20 mouse cellular contexts compared by ENCODE assay signal in genomic region chr6:121051411-121051810, GRCm38 (mm10).
DNase-seq lines count a peak whose midpoint lies in the region; ATAC-seq and TF ChIP-seq lines count a peak whose summit lies in the region.
"Had no signal": no experiment of that assay in that cellular context is flagged by ENCODE, and none has a peak within 500 bp of the region (broad histone marks: within the 10 kb centered on the region; RNA-seq: fewer than 3 reads in every experiment).

No protein-coding gene starts in this region.

- 0 out of 2 replicates have a peak, but pooled peaks have one; percentile 42 for TF ChIP-seq EP300 in heart, adult 2 months (IDR thresholded peaks at IDR 0.05; ENCODE audit: insufficient read depth, low read depth, low read length)
- no peak for TF ChIP-seq EP300 in heart, postnatal 0 days (IDR thresholded peaks at IDR 0.05; ENCODE audit: low read depth)

- no peaks in the 10 kb centered on the region for H3K27me3 ChIP-seq in heart, adult 2 months (ENCODE audit: control insufficient read depth, insufficient read depth, low read length)
- H3K27me3 ChIP-seq in heart, postnatal 0 days (ENCODE audit: control insufficient read depth, insufficient read depth, low read length): no peaks in the 10 kb centered on the region
- H3K27me3 ChIP-seq: forebrain, embryonic 13.5 days; neural tube, embryonic 12.5 days had no signal

- no peak for TF ChIP-seq POLR2A in heart, adult 2 months (IDR thresholded peaks at IDR 0.05; ENCODE audit: insufficient read depth, low read depth, low read length)

- intact Hi-C loops in heart, adult 2 months (cut with DNase I): no loop called here
- intact Hi-C loops in heart, postnatal 10 days (cut with DNase I): no loop called here
- intact Hi-C loops in heart, postnatal 14 days (cut with DNase I): no loop called here

- peaks cover 11% of the 10 kb centered on the region for H3K4me1 ChIP-seq in heart, adult 2 months (ENCODE audit: control insufficient read depth, insufficient read depth, low read length)
- H3K4me1 ChIP-seq in heart, postnatal 0 days (ENCODE audit: control insufficient read depth, insufficient read depth): peaks cover 62% of the 10 kb centered on the region

- H3K79me2 ChIP-seq in heart, adult 2 months (replicated peaks; ENCODE audit: control insufficient read depth, insufficient read depth, low read length): no peaks in the 10 kb centered on the region

- no peak for DNase-seq in heart, adult 2 months
- DNase-seq in heart, postnatal 10 days: no peak
- DNase-seq in heart, postnatal 0 days (ENCODE audit: low spot score): peak; percentile 60
- DNase-seq in heart, postnatal 14 days: no peak
- peak; percentile 20 to 42 for DNase-seq in gastrocnemius, adult 8-10 months (ENCODE audit: low spot score in 2 of 2)
- DNase-seq in gastrocnemius, postnatal 25 days: peak; percentile 51
- DNase-seq in thymus, postnatal 10 days (ENCODE audit: low spot score in 2 of 2): no peak
- DNase-seq: B cell, adult 2 months; cerebellum, adult 8-10 months; kidney, adult 2 months; kidney, postnatal 10 days; left cerebral cortex, postnatal 4 days; right cerebral cortex, postnatal 4 days had no signal

- no peaks in the 10 kb centered on the region for H3K9me3 ChIP-seq in heart, postnatal 0 days (replicated peaks; ENCODE audit: control insufficient read depth, low read length)
- H3K9me3 ChIP-seq: forebrain, embryonic 13.5 days; hindbrain, embryonic 10.5 days; neural tube, embryonic 12.5 days had no signal

- ATAC-seq in heart, postnatal 0 days (ENCODE audit: insufficient read depth, low read depth): peak; percentile 26; the same call in 1 of the 2 replicates
- ATAC-seq: forebrain, embryonic 13.5 days; lung, postnatal 0 days had no signal

- no peak overlapping the region for H3K4me3 ChIP-seq in heart, adult 2 months
- H3K4me3 ChIP-seq in heart, postnatal 0 days (ENCODE audit: low read depth, low read length): no peak overlapping the region
- H3K4me3 ChIP-seq: erythroblast, embryonic 14.5 days; forebrain, embryonic 13.5 days; hindbrain, embryonic 10.5 days; neural tube, embryonic 12.5 days had no signal

- no peak overlapping the region for H3K4me2 ChIP-seq in heart, postnatal 0 days (ENCODE audit: low read depth, low read length)
- H3K4me2 ChIP-seq: forebrain, embryonic 13.5 days; midbrain, embryonic 11.5 days; neural tube, embryonic 12.5 days had no signal

- 64% methylated on average over 8 of the region's 8 CpGs for WGBS in heart, adult 2 months
- WGBS in heart, postnatal 0 days: 49% methylated on average over 8 of the region's 8 CpGs

- H3K36me3 ChIP-seq in heart, adult 2 months (ENCODE audit: control insufficient read depth, insufficient read depth, low read length): no peaks in the 10 kb centered on the region
- H3K36me3 ChIP-seq in heart, postnatal 0 days (replicated peaks; ENCODE audit: control insufficient read depth, insufficient read depth, low read length): no peaks in the 10 kb centered on the region
- H3K36me3 ChIP-seq: hindbrain, embryonic 10.5 days; neural tube, embryonic 12.5 days had no signal

- no peak for TF ChIP-seq CTCF in heart, adult 2 months (IDR thresholded peaks at IDR 0.05)
- TF ChIP-seq CTCF in heart, postnatal 0 days (IDR thresholded peaks at IDR 0.05; ENCODE audit: low read depth): no peak

- no peak overlapping the region for H3K9ac ChIP-seq in heart, adult 2 months (ENCODE audit: low read depth, low read length)
- no peak overlapping the region for H3K9ac ChIP-seq in heart, postnatal 0 days (replicated peaks; ENCODE audit: low read depth, low read length)
- H3K9ac ChIP-seq: forebrain, embryonic 13.5 days; neural tube, embryonic 12.5 days had no signal

- H3K27ac ChIP-seq in heart, adult 2 months: no peak overlapping the region
- 0 out of 2 replicates have a peak overlapping the region, but pooled peaks have one; percentile 36 for H3K27ac ChIP-seq in heart, postnatal 0 days (ENCODE audit: low read depth)
- H3K27ac ChIP-seq: forebrain, embryonic 13.5 days; hindbrain, embryonic 10.5 days; neural tube, embryonic 12.5 days; stomach, postnatal 0 days had no signal

Comparison
In these comparisons a context has a peak if more than half of its experiments do, and no peak if none do; other contexts are left out.
1. DNase-seq: peak in heart, postnatal 0 days (single experiment), gastrocnemius, adult 8-10 months (2 of 2) and gastrocnemius, postnatal 25 days (single experiment); none in heart, adult 2 months (0 of 2), heart, postnatal 10 days (0 of 2), heart, postnatal 14 days (0 of 2) and thymus, postnatal 10 days (0 of 2).